Mouse (Mus musculus): ENCODE measurements around the gene Akr1b3. TPM values are rescaled to one million over a fixed set of nuclear protein-coding genes. Genes with fewer than 3 reads are reported as not detected.
A peak's percentile ranks its signal among the peaks of the same experiment; 100 is the strongest.

Akr1b3 gene
- 228 and 281 TPM in 2 replicates for polyA plus RNA-seq (2012; rRNA removed)

DNA sequence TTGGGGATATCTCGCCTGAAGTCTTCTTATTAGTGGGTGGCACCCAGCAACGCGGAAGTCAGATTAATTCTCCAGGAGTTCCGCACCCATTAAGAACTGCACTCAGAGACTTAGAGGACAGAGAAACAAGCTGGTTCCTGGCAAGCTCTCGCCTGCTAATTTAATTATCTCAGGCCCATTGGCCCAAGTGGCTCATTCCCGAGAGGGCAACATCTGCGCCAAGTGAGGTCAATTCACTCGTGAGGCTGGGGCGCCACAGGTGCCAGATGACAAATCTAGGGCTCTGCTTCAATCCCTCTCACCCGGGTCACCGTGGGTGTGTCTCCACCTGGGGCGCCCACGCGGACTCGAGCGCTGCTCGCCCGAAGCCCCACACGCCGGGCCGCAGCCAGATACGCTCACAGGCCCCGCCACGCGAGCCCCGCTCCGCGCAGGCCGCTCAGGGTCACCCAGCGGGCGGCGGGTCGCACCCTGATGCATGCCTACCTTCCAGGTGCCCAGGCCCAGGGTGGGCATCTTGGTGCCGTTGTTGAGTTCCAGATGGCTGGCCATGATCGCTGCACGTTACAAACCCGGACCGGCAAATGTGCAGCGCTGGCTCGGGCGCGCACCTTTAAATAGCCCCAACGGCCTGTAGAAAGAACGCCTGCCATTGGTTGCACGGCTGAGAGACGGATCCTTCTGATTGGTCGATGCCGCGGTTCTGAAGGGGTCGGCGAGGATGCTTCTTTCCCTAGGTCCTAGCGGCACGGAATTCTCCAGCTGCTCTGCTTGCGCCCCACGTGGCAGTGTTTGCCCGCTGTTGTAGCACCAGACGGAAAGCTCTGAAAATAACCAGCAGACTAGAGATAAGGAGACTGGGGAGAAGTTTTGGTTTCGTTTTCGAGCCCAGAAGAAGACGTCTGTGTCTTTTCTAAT is at the start of gene Akr1b3:
TSS of gene Akr1b3 (minus strand) at position 625 of the 918 bp plus-strand sequence.
- DNase-seq, result peak; percentile 87
- TF ChIP-seq POLR2A (IDR thresholded peaks at IDR 0.05; ENCODE audit: control insufficient read depth, extremely low read depth, insufficient read depth, low read length, poor library complexity) (peak; percentile 71; the same call in 1 of the 2 replicates), CTCF (IDR thresholded peaks at IDR 0.05; ENCODE audit: borderline replicate concordance, control insufficient read depth, extremely low read depth, insufficient read depth, low read length, poor library complexity) (peak; percentile 75)
- Histone ChIP-seq H3K27ac (ENCODE audit: control insufficient read depth, insufficient read depth, low read length) (no peak within 1 kb of the TSS; the same call in 1 of the 2 replicates), H3K4me3 (ENCODE audit: control insufficient read depth, insufficient read depth, low read length) (peak within 1 kb of the TSS; percentile 75), H3K4me1 (replicated peaks; ENCODE audit: control insufficient read depth, insufficient read depth, low read length) (peaks cover 3% of the 10 kb centered on the region), H3K27me3 (ENCODE audit: control insufficient read depth, insufficient read depth, low read length) (no peaks in the 10 kb centered on the region), H3K36me3 (ENCODE audit: control insufficient read depth, insufficient read depth, low read length) (peaks cover 2% of the 10 kb centered on the region; the same call in 1 of the 2 replicates)
- under 1% methylated on average over 60 of the region's 60 CpGs for WGBS

DNA sequence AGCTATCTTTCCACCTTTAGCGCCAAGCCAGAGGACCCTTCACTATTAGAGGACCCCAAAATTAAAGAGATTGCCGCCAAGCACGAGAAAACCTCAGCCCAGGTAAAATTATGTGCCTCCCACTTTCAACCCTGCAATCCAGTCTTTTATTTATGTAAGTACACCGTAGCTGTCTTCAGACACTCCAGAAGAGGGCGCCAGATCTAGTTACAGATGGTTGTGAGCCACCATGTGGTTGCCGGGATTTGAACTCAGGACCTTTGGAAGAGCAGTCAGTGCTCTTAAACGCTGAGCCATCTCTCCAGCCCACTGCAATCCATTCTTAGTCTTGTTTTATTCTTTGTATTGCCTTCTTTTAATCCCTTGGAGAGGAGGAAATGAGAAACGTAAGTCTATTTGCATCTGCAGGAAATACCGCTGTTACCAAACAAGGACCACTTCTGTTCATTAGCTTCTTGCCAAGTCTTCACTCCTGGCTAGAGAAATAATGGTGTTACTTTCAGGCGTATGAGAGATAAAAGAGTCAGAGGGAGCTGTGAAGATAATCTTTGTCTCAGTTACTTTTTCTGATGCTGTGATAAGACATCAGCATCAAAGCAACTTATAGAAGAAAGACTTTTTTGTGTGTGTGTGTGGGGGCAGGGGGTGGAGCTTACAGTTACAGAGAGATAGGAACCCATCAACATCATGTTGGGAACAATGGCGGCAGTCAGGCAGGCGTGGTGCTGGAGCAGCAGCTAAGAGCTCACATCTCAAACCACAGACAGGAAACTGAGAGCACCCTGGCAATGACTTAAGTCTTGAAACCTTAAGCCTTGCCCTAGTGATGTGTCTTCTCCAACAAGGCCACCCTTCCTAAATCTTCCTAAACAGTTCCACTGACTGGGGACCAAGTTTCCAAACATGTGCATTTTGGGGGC is 47.2 kb upstream of the Akr1b3 start:
- no peak overlapping the region for H3K27ac ChIP-seq (ENCODE audit: control insufficient read depth, insufficient read depth, low read length)
- H3K4me1 ChIP-seq (replicated peaks; ENCODE audit: control insufficient read depth, insufficient read depth, low read length), result peaks cover 15% of the 10 kb centered on the region
- TF ChIP-seq CTCF (IDR thresholded peaks at IDR 0.05; ENCODE audit: borderline replicate concordance, control insufficient read depth, extremely low read depth, insufficient read depth, low read length, poor library complexity) (no peak), POLR2A (IDR thresholded peaks at IDR 0.05; ENCODE audit: control insufficient read depth, extremely low read depth, insufficient read depth, low read length, poor library complexity) (no peak)
- H3K27me3 ChIP-seq (ENCODE audit: control insufficient read depth, insufficient read depth, low read length), result no peaks in the 10 kb centered on the region
- no peak overlapping the region for H3K4me3 ChIP-seq (ENCODE audit: control insufficient read depth, insufficient read depth, low read length)
- no peaks in the 10 kb centered on the region for H3K36me3 ChIP-seq (ENCODE audit: control insufficient read depth, insufficient read depth, low read length)
- peak; percentile 35 for DNase-seq
- WGBS, result 59% methylated on average over 12 of the region's 12 CpGs

DNA sequence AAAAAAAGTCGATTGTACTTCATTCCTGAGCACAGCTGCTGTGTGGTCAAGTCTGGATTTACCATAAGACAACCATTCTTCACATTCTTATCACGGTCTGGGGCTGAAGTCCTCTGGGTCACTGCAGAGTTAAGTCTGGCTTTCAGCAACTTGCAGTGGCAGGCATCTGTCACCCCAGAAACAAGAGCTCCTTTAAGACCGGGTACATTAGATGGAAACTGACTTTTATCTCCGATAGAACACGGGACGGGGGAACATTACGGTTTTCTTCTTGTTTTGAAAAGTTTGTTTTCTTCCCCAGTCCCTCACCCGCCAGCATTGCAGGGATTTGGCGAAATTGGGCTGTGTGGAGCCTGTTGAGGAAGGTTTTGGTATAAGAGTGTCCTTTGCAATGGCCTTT is 38.6 kb upstream of the Akr1b3 start:
- Histone ChIP-seq H3K27me3 (ENCODE audit: control insufficient read depth, insufficient read depth, low read length) (no peaks in the 10 kb centered on the region), H3K36me3 (ENCODE audit: control insufficient read depth, insufficient read depth, low read length) (no peaks in the 10 kb centered on the region), H3K4me1 (replicated peaks; ENCODE audit: control insufficient read depth, insufficient read depth, low read length) (0 out of 2 replicates have a peak, but pooled peaks cover 2% of the 10 kb centered on the region), H3K4me3 (ENCODE audit: control insufficient read depth, insufficient read depth, low read length) (no peak overlapping the region), H3K27ac (ENCODE audit: control insufficient read depth, insufficient read depth, low read length) (no peak overlapping the region)
- DNase-seq, result no peak
- 93% methylated on average over 9 of the region's 9 CpGs for WGBS
- TF ChIP-seq POLR2A (IDR thresholded peaks at IDR 0.05; ENCODE audit: control insufficient read depth, extremely low read depth, insufficient read depth, low read length, poor library complexity), result no peak
- TF ChIP-seq CTCF (IDR thresholded peaks at IDR 0.05; ENCODE audit: borderline replicate concordance, control insufficient read depth, extremely low read depth, insufficient read depth, low read length, poor library complexity), result no peak

DNA sequence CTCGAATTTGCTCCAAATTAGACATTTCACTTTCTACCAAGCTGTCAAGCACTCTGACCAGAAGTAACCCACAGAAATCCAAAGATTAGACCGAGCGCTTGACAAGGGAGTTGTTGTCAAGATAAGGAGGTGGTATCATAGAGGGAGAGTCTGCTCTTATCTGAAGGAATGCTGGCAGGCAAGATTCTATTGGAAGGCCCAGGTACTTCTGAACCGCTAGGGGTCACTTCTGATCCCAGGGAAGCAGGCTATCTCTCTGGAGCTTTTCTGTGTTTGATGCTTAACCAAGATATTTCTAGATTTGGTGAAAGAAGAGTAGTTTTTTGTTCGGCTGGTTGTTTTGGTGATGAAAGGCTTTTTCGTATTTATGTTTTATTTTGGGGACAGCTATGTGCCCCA is 38.1 kb upstream of the Akr1b3 start:
- H3K27me3 ChIP-seq (ENCODE audit: control insufficient read depth, insufficient read depth, low read length), result no peaks in the 10 kb centered on the region
- no peak overlapping the region for H3K4me3 ChIP-seq (ENCODE audit: control insufficient read depth, insufficient read depth, low read length)
- 86% methylated on average over 6 of the region's 6 CpGs for WGBS
- no peak for TF ChIP-seq CTCF (IDR thresholded peaks at IDR 0.05; ENCODE audit: borderline replicate concordance, control insufficient read depth, extremely low read depth, insufficient read depth, low read length, poor library complexity)
- TF ChIP-seq POLR2A (IDR thresholded peaks at IDR 0.05; ENCODE audit: control insufficient read depth, extremely low read depth, insufficient read depth, low read length, poor library complexity), result no peak
- H3K36me3 ChIP-seq (ENCODE audit: control insufficient read depth, insufficient read depth, low read length), result no peaks in the 10 kb centered on the region
- DNase-seq, result no peak
- H3K27ac ChIP-seq (ENCODE audit: control insufficient read depth, insufficient read depth, low read length), result no peak overlapping the region
- H3K4me1 ChIP-seq (replicated peaks; ENCODE audit: control insufficient read depth, insufficient read depth, low read length), result 0 out of 2 replicates have a peak, but pooled peaks cover 2% of the 10 kb centered on the region

DNA sequence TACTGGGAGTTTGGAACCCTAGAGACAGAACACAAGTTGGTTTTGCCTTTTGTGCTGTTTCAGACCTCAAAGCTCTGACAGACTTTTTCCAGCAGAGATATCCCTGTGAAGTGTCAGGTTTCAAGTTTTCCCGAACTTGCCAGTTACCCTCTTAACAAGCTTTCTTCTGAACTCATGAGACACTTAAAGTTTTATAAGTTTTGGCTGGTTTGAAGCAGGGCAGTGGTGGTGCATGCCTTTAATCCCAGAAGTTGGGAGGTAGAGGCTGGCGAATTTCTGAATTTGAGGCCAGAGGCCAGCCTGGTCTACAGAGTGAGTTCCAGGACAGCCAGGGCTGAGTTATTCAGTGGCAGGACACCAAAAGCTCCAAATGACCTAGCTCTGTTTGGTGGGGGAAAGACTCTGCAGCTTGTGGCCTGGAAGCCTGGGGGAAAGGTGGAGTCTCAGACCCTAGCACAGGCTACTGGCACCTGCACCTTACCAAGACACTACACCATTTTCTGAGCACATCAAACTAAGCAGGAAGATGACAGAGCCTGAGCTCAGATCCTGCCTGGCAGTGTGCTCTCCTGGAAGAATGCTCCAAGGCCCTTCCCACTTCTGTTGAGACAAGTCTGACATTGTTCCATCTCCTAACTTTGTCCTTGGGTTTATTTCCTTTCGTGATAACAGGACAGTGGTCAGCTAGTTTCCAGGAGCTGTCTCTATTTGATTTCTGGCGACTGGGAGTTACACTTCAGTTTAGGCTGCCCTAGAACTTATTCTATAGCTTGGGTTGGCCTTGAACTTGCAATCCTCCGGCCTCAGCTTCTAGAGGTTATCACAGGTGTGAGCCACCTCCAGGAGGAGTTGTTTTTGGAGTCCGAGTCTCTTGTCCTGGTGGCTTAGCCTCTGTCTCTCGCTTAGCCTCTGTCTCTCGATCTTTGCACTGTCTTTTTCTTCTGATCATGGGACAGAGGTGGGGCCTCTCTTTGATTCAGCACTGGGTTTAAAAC is 37.4 kb upstream of the Akr1b3 start:
- no peak overlapping the region for H3K27ac ChIP-seq (ENCODE audit: control insufficient read depth, insufficient read depth, low read length)
- WGBS, result 91% methylated on average over 8 of the region's 8 CpGs
- H3K4me3 ChIP-seq (ENCODE audit: control insufficient read depth, insufficient read depth, low read length), result no peak overlapping the region
- 0 out of 2 replicates have a peak, but pooled peaks cover 2% of the 10 kb centered on the region for H3K4me1 ChIP-seq (replicated peaks; ENCODE audit: control insufficient read depth, insufficient read depth, low read length)
- no peak for TF ChIP-seq POLR2A (IDR thresholded peaks at IDR 0.05; ENCODE audit: control insufficient read depth, extremely low read depth, insufficient read depth, low read length, poor library complexity)
- TF ChIP-seq CTCF (IDR thresholded peaks at IDR 0.05; ENCODE audit: borderline replicate concordance, control insufficient read depth, extremely low read depth, insufficient read depth, low read length, poor library complexity), result no peak
- no peak for DNase-seq
- no peaks in the 10 kb centered on the region for H3K36me3 ChIP-seq (ENCODE audit: control insufficient read depth, insufficient read depth, low read length)
- H3K27me3 ChIP-seq (ENCODE audit: control insufficient read depth, insufficient read depth, low read length), result no peaks in the 10 kb centered on the region

All from thymus, adult 2 months (tissue).